Mouse (Mus musculus): ENCODE measurements around the gene Klhl33. TPM values are rescaled to one million over a fixed set of nuclear protein-coding genes. Genes with fewer than 3 reads are reported as not detected.

Klhl33 gene
- polyA plus RNA-seq, 1 experiment: 0.04 TPM

DNA sequence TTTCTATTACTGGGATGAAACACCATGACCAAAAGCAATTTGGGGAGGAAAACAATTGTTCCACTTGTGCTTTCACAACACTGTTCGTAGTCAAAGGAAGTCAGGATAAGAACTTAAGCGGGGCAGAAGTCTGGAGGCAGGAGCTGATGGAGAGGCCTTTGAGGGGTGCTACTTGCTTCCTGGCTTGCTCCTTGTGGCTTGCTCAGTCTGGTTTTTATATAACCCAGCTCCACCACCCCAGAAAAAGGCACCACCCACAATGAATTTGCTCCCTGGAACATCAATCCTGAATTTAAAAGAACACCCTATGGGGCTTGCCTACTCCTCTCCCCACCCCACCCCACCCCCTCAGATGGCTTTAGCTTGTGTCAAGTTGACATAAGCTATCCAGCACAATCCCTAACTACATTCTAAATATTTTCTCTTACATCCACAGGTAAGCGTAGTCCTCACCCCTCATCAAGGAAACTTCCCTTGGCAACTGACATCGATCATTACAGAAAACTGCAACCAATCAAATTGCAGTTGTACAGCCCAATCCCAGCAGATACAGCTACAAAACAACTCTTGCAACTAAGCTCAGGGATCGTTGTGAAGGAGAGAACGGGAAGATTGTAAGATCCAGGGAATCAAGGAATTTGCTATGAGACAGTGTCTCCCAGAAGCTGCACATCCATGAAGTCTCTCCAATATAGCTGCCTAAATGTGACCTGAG is 20.9 kb downstream of the Klhl33 start:
- Histone ChIP-seq H3K27me3 (ENCODE audit: control insufficient read depth, insufficient read depth, low read length) (no peaks in the 10 kb centered on the region), H3K36me3 (ENCODE audit: control insufficient read depth, insufficient read depth, low read length) (peaks cover 1% of the 10 kb centered on the region; the same call in 1 of the 2 replicates), H3K4me3 (ENCODE audit: control insufficient read depth, low read depth, low read length) (no peak overlapping the region), H3K27ac (ENCODE audit: control insufficient read depth, insufficient read depth, low read depth, low read length) (no peak overlapping the region), H3K4me1 (ENCODE audit: control insufficient read depth, insufficient read depth, low read length) (no peaks in the 10 kb centered on the region)
- TF ChIP-seq CTCF (IDR thresholded peaks at IDR 0.05; ENCODE audit: control insufficient read depth, insufficient read depth, insufficient replicate concordance, low read depth, low read length) (no peak), POLR2A (IDR thresholded peaks at IDR 0.05; ENCODE audit: control insufficient read depth, low read depth, low read length) (no peak)

DNA sequence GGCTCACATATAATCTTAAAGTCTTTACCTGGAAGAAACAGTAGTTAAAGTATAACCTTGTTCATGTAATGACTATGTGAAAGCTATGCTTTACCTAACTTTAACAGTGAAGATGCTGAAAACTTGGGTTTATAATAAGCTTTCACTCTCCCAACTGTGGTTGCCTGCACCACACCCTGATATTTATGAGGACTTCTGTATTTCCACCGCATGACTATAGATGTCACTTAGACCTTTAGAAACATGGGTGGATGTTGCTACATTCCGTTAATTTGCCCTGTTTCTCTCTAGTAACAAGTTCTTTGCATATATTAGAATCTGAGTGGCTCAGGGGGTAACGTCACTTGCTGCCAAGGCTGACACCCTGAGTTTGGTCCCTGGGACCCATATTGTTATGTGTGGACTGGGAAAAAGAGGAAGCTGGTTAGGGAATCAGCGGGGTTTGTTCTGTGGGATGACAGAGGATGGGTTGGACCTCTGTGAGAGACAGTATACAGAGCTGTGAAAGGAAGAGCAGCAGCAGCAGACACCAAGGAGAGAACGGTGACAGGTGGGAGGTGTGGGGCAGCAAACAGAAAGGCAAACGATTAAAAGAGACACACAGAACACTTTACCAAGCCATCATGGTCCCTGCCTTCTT is 21.6 kb downstream of the Klhl33 start:
- Histone ChIP-seq H3K4me3 (ENCODE audit: control insufficient read depth, low read depth, low read length) (no peak overlapping the region), H3K36me3 (ENCODE audit: control insufficient read depth, insufficient read depth, low read length) (peaks cover 1% of the 10 kb centered on the region; the same call in 1 of the 2 replicates), H3K4me1 (ENCODE audit: control insufficient read depth, insufficient read depth, low read length) (peaks cover 2% of the 10 kb centered on the region), H3K27ac (ENCODE audit: control insufficient read depth, insufficient read depth, low read depth, low read length) (no peak overlapping the region), H3K27me3 (ENCODE audit: control insufficient read depth, insufficient read depth, low read length) (no peaks in the 10 kb centered on the region)
- TF ChIP-seq CTCF (IDR thresholded peaks at IDR 0.05; ENCODE audit: control insufficient read depth, insufficient read depth, insufficient replicate concordance, low read depth, low read length): no peak
- TF ChIP-seq POLR2A (IDR thresholded peaks at IDR 0.05; ENCODE audit: control insufficient read depth, low read depth, low read length): no peak

DNA sequence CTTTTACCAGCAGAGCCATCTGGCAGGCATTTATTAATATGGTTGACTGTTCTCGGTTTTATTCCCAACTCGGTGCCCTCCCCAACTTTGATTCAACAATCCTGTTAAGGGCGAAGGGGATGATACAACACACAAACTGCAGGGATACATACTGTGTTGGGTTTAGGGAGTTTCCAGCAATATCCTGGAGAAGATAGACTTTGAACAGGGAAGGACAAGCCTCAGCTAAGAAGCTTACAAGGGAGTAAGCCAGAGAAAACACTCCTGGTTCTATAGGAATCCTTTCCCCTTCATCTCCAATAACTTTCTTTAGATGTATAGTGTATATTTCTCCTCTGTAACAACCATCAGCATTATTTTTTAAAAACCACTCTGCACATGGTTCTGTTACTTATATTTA is 22.1 kb downstream of the Klhl33 start:
- Histone ChIP-seq H3K27me3 (ENCODE audit: control insufficient read depth, insufficient read depth, low read length) (no peaks in the 10 kb centered on the region), H3K36me3 (ENCODE audit: control insufficient read depth, insufficient read depth, low read length) (peaks cover 1% of the 10 kb centered on the region; the same call in 1 of the 2 replicates), H3K4me3 (ENCODE audit: control insufficient read depth, low read depth, low read length) (no peak overlapping the region), H3K27ac (ENCODE audit: control insufficient read depth, insufficient read depth, low read depth, low read length) (no peak overlapping the region), H3K4me1 (ENCODE audit: control insufficient read depth, insufficient read depth, low read length) (peaks cover 3% of the 10 kb centered on the region)
- no peak for TF ChIP-seq POLR2A (IDR thresholded peaks at IDR 0.05; ENCODE audit: control insufficient read depth, low read depth, low read length)

DNA sequence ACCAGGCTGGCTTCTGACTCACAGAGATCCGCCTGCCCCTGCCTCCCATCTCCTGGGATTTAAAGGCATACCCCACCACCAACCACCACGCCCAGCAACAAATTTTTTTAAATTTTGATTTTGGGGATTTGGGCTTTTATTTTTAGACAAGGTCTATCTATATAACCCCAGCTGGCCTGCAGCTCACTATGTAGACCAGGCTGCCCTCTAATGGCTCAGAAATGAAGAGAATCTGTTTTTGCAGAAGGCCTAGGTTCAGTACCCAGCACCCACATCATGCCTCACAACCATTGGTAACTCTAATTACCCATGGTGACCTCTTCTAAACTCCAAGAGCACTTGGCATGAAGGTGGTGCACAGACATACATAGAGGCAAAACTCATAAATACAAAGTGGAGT is 26.0 kb downstream of the Klhl33 start:
- TF ChIP-seq POLR2A (IDR thresholded peaks at IDR 0.05; ENCODE audit: control insufficient read depth, low read depth, low read length) (no peak), CTCF (IDR thresholded peaks at IDR 0.05; ENCODE audit: control insufficient read depth, insufficient read depth, insufficient replicate concordance, low read depth, low read length) (no peak)
- Histone ChIP-seq H3K4me3 (ENCODE audit: control insufficient read depth, low read depth, low read length) (no peak overlapping the region), H3K27ac (ENCODE audit: control insufficient read depth, insufficient read depth, low read depth, low read length) (no peak overlapping the region)

DNA sequence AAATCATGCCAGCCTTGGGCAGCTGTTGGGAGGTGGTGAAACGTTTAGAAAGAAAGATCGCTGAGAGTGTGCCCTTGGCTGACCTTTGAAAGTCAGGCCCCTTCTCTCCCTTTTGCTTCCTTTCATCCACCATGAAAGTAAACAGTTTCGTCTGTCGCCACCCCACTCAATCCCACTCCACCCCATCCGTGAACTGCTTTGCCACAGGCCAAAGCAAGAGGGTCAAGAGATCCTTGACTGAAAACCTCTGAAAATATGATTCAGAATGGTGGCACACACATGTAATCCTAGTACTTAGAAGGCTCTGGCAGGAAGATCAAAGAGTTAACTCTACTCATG is 26.5 kb downstream of the Klhl33 start:
- H3K27me3 ChIP-seq (ENCODE audit: control insufficient read depth, insufficient read depth, low read length): no peaks in the 10 kb centered on the region
- H3K4me1 ChIP-seq (ENCODE audit: control insufficient read depth, insufficient read depth, low read length): peaks cover 3% of the 10 kb centered on the region
- H3K36me3 ChIP-seq (ENCODE audit: control insufficient read depth, insufficient read depth, low read length): no peaks in the 10 kb centered on the region
- TF ChIP-seq CTCF (IDR thresholded peaks at IDR 0.05; ENCODE audit: control insufficient read depth, insufficient read depth, insufficient replicate concordance, low read depth, low read length): no peak
- no peak for TF ChIP-seq POLR2A (IDR thresholded peaks at IDR 0.05; ENCODE audit: control insufficient read depth, low read depth, low read length)
- H3K27ac ChIP-seq (ENCODE audit: control insufficient read depth, insufficient read depth, low read depth, low read length): peak overlapping the region; percentile 47
- peak overlapping the region; percentile 65 for H3K4me3 ChIP-seq (ENCODE audit: control insufficient read depth, low read depth, low read length)

More for the DNA sequence above, 26.0 kb downstream of the Klhl33 start:
- Histone ChIP-seq H3K36me3 (ENCODE audit: control insufficient read depth, insufficient read depth, low read length) (no peaks in the 10 kb centered on the region), H3K27me3 (ENCODE audit: control insufficient read depth, insufficient read depth, low read length) (no peaks in the 10 kb centered on the region), H3K4me1 (ENCODE audit: control insufficient read depth, insufficient read depth, low read length) (peaks cover 3% of the 10 kb centered on the region)

DNA sequence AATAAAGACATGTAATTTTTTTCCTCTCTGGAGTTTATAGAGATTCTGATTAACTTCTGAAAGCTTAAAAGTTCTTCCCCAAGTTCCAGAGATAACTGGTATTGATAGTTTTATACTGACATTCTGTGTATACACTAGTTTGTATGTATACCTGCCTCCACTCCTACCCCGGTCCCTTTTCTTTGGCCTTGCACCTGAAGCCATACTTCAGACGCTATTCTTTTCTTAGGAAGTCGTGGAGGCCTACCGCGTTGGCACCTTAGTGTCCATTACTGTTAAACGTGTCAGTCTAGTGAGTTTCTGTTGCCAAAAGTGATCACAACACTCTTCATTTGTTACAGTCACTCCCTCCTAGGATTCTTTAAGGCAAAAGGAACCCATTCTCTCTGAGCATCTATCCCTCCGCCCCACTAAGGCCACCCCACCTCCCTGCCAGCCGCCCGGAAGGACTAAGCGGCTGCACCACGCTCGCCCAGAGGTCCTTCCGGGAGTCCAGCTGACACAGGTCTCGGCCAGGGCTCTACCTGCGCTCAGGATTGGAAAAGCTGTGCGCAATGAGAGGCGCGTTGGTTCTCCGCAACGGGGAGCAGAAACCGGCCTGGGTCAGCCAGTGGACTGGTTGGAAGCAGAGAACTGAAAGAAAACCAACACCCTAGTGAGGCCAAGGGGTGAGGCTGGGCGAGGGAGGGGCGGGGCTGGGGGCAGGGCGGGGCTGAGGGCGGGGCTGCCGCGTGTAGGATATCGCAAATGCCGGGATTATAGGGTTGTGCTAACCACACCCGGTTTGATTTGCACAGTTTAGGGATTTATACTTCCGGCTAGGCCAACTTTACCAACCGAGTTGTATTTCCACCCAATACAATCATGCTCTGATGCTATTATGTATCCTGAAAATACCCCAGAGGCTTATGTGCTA is 27.2 kb downstream of the Klhl33 start, which contains the start of gene Tep1:
Gene Tep1 (minus strand): TSS at position 672 of the 916 bp plus-strand sequence.
- TF ChIP-seq POLR2A (IDR thresholded peaks at IDR 0.05; ENCODE audit: control insufficient read depth, low read depth, low read length) (no peak), CTCF (IDR thresholded peaks at IDR 0.05; ENCODE audit: control insufficient read depth, insufficient read depth, insufficient replicate concordance, low read depth, low read length) (no peak)
- Histone ChIP-seq H3K4me1 (ENCODE audit: control insufficient read depth, insufficient read depth, low read length) (peaks cover 3% of the 10 kb centered on the region), H3K27ac (ENCODE audit: control insufficient read depth, insufficient read depth, low read depth, low read length) (peak within 1 kb of the TSS; percentile 91)

DNA sequence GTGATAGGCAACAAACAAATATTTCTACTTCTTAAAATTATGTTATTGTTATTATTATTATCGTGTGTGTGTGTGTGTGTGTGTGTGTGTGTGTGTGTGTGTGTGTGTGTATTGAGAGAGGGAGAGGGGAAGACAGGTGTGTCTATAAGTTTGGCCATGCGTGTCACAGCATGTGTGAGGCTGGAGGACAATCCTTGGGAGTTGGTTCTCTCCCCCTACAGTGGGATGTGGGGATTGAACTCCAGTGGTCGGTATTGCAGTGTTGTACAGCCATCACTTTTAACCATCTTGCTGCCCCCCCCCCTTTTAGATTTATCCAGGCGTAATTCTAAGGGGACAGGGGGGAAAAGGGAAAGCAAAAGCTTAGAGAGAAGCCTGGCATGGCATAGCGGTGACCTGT is 28.7 kb downstream of the Klhl33 start:
- Histone ChIP-seq H3K4me1 (ENCODE audit: control insufficient read depth, insufficient read depth, low read length) (peaks cover 3% of the 10 kb centered on the region), H3K27ac (ENCODE audit: control insufficient read depth, insufficient read depth, low read depth, low read length) (no peak overlapping the region), H3K27me3 (ENCODE audit: control insufficient read depth, insufficient read depth, low read length) (no peaks in the 10 kb centered on the region), H3K36me3 (ENCODE audit: control insufficient read depth, insufficient read depth, low read length) (no peaks in the 10 kb centered on the region), H3K4me3 (ENCODE audit: control insufficient read depth, low read depth, low read length) (no peak overlapping the region)
- no peak for TF ChIP-seq POLR2A (IDR thresholded peaks at IDR 0.05; ENCODE audit: control insufficient read depth, low read depth, low read length)
- no peak for TF ChIP-seq CTCF (IDR thresholded peaks at IDR 0.05; ENCODE audit: control insufficient read depth, insufficient read depth, insufficient replicate concordance, low read depth, low read length)

More for the DNA sequence above, 27.2 kb downstream of the Klhl33 start, which contains the start of gene Tep1:
- H3K27me3 ChIP-seq (ENCODE audit: control insufficient read depth, insufficient read depth, low read length): no peaks in the 10 kb centered on the region
- H3K36me3 ChIP-seq (ENCODE audit: control insufficient read depth, insufficient read depth, low read length): no peaks in the 10 kb centered on the region
- H3K4me3 ChIP-seq (ENCODE audit: control insufficient read depth, low read depth, low read length): peak within 1 kb of the TSS; percentile 98
